Mouse (Mus musculus) testis, adult 2 months (tissue): ENCODE data around the gene Olfr1453. TPM values are rescaled to one million over a fixed set of nuclear protein-coding genes. Genes with fewer than 3 reads are reported as not detected.
"Not testable (repeated sequence)": the region's sequence is repeated elsewhere in the genome, so short reads cannot be mapped to it uniquely, and the experiment has no call there.

Source experiments
- H3K27ac ChIP-seq: fragments of 200-500 bp; 2 replicates; pipeline ENCODE4 v1.5.1; 2012; ENCODE audit warnings: low read depth, low read length; ENCODE audit not compliant: control insufficient read depth, insufficient read depth
- H3K27me3 ChIP-seq: fragments of 200-500 bp; 2 replicates; pipeline ENCODE4 v1.6.1; 2012; ENCODE audit warnings: mild to moderate bottlenecking, low read length, moderate library complexity; ENCODE audit not compliant: control insufficient read depth, insufficient read depth
- H3K36me3 ChIP-seq: fragments of 200-500 bp; 2 replicates; pipeline ENCODE4 v1.6.1; 2012; ENCODE audit warnings: mild to moderate bottlenecking, low read length; ENCODE audit not compliant: control insufficient read depth, insufficient read depth
- H3K4me1 ChIP-seq: fragments of 200-500 bp; 2 replicates; pipeline ENCODE4 v1.6.1; 2012; ENCODE audit warnings: low read length; ENCODE audit not compliant: control insufficient read depth, insufficient read depth
- H3K4me3 ChIP-seq: fragments of 200-500 bp; 2 replicates; pipeline ENCODE4 v1.5.1; 2012; ENCODE audit warnings: low read depth, mild to moderate bottlenecking, low read length, moderate library complexity, mixed read lengths; ENCODE audit not compliant: control insufficient read depth
- CTCF ChIP-seq: fragments of 200-500 bp; IDR thresholded peaks from 2 replicates; pipeline ENCODE4 v1.5.1; 2012; ENCODE audit warnings: low read depth, mild to moderate bottlenecking, inconsistent platforms, low read length, moderate library complexity; ENCODE audit not compliant: control insufficient read depth, insufficient read depth, insufficient replicate concordance
- POLR2A ChIP-seq: fragments of 200-500 bp; IDR thresholded peaks from 2 replicates; pipeline ENCODE4 v1.6.1; 2012; ENCODE audit warnings: low read depth, mild to moderate bottlenecking, inconsistent platforms, low read length, moderate library complexity; ENCODE audit not compliant: control insufficient read depth
- polyA plus RNA-seq: library from polyadenylated mRNA; depleted of rRNA; stranded (reverse); fragments of >200 nt; gene quantifications from 2 replicates; pipeline ENCODE4 v1.2.3, GENCODE M21; 2012; rRNA removed

Gene Olfr1453
- not detected in 2 replicates for polyA plus RNA-seq

- TF ChIP-seq POLR2A (no peak), CTCF (no peak)
- Histone ChIP-seq H3K27ac (no peak within 1 kb of the TSS), H3K4me1 (no peaks in the 10 kb centered on the region), H3K36me3 (no peaks in the 10 kb centered on the region), H3K4me3 (no peak within 1 kb of the TSS), H3K27me3 (no peaks in the 10 kb centered on the region)
These were observed at the start of gene Olfr1453 for GRCm38 (mm10) chr19:13028227-13028626. Gene Olfr1453 (minus strand): TSS chr19:13028327.

- TF ChIP-seq POLR2A (no peak), CTCF (no peak)
- Histone ChIP-seq H3K4me1 (no peaks in the 10 kb centered on the region), H3K36me3 (no peaks in the 10 kb centered on the region), H3K27ac (no peak within 1 kb of the TSS), H3K4me3 (no peak within 1 kb of the TSS), H3K27me3 (no peaks in the 10 kb centered on the region)
These were observed 32.2 kb upstream of the Olfr1453 start, which contains the start of gene Olfr1454 for GRCm38 (mm10) chr19:13060310-13060709. Gene Olfr1454 (plus strand): TSS chr19:13060610.

GRCm38 (mm10) chr19:12994714-12995113 lies 33.4 kb downstream of the Olfr1453 start, which contains the start of gene Olfr1451:
Gene Olfr1451 (plus strand): TSS chr19:12995014.
- Histone ChIP-seq H3K4me3 (no peak within 1 kb of the TSS), H3K27ac (no peak within 1 kb of the TSS), H3K36me3 (no peaks in the 10 kb centered on the region), H3K4me1 (no peaks in the 10 kb centered on the region), H3K27me3 (no peaks in the 10 kb centered on the region)
- no peak for TF ChIP-seq POLR2A
- no peak for TF ChIP-seq CTCF

GRCm38 (mm10) chr19:12992316-12992715 lies 35.8 kb downstream of the Olfr1453 start:
- not testable (repeated sequence) for H3K4me1 ChIP-seq, H3K27me3 ChIP-seq, H3K27ac ChIP-seq, H3K36me3 ChIP-seq, H3K4me3 ChIP-seq

Other genes with a start within 250 kb of the Olfr1453 start
- gene Zfp91, start 232.2 kb downstream of the Olfr1453 start, polyA plus RNA-seq: 40.2 and 48.5 TPM in 2 replicates
- gene Lpxn, start 232.1 kb downstream of the Olfr1453 start, polyA plus RNA-seq: 25.4 and 27.6 TPM in 2 replicates
- 0.21 and 0.41 TPM in 2 replicates for gene Gm5244, start 181.6 kb downstream of the Olfr1453 start, polyA plus RNA-seq
- gene Olfr1444, start 171.0 kb downstream of the Olfr1453 start, polyA plus RNA-seq: 0.96 and 1.2 TPM in 2 replicates
- gene Olfr1445, start 144.5 kb downstream of the Olfr1453 start, polyA plus RNA-seq: 0.62 and 0.94 TPM in 2 replicates
- not detected in 2 replicates for gene Olfr1446, start 134.8 kb downstream of the Olfr1453 start, polyA plus RNA-seq
- not detected in 2 replicates for gene Olfr1447, start 124.6 kb downstream of the Olfr1453 start, polyA plus RNA-seq
- not detected in 2 replicates for gene Olfr1448, start 103.9 kb downstream of the Olfr1453 start, polyA plus RNA-seq
- not detected in 2 replicates for gene Olfr1449, start 97.5 kb downstream of the Olfr1453 start, polyA plus RNA-seq
- gene Olfr1450, start 78.1 kb downstream of the Olfr1453 start, polyA plus RNA-seq: not detected in 2 replicates
- gene Olfr1451, start 33.3 kb downstream of the Olfr1453 start, polyA plus RNA-seq: not detected in 2 replicates
- gene Olfr1454, start 32.3 kb upstream of the Olfr1453 start, polyA plus RNA-seq: not detected in 2 replicates
- not detected in 2 replicates for gene Olfr1457, start 69.6 kb upstream of the Olfr1453 start, polyA plus RNA-seq
- not detected in 2 replicates for gene Olfr1458, start 78.4 kb upstream of the Olfr1453 start, polyA plus RNA-seq
- gene Olfr1459, start 121.2 kb upstream of the Olfr1453 start, polyA plus RNA-seq: 0.01 and 0.02 TPM in 2 replicates
- gene Olfr1461, start 134.7 kb upstream of the Olfr1453 start, polyA plus RNA-seq: not detected in 2 replicates
- gene Olfr1462, start 157.4 kb upstream of the Olfr1453 start, polyA plus RNA-seq: not detected in 2 replicates
- gene Olfr1463, start 203.0 kb upstream of the Olfr1453 start, polyA plus RNA-seq: not detected in 2 replicates